Mouse (Mus musculus): ENCODE data around the gene Tmem86a. TPM values are rescaled to one million over a fixed set of nuclear protein-coding genes. Genes with fewer than 3 reads are reported as not detected.

Tmem86a gene
- polyA plus RNA-seq, 1 experiment from 2014 or later, result 27.7 TPM

- Histone ChIP-seq H3K4me1 (replicated peaks; ENCODE audit: control insufficient read depth, insufficient read depth, low read length) (no peaks in the 10 kb centered on the region), H3K9ac (replicated peaks; ENCODE audit: low read depth, low read length) (no peak overlapping the region), H3K27me3 (replicated peaks; ENCODE audit: control insufficient read depth, insufficient read depth, low read length) (no peaks in the 10 kb centered on the region), H3K27ac (ENCODE audit: low read length) (no peak overlapping the region), H3K36me3 (ENCODE audit: control insufficient read depth, insufficient read depth) (no peaks in the 10 kb centered on the region), H3K4me2 (ENCODE audit: low read length) (no peak overlapping the region), H3K4me3 (replicated peaks; ENCODE audit: low read length) (no peak overlapping the region), H3K9me3 (ENCODE audit: control insufficient read depth, low read length) (no peaks in the 10 kb centered on the region)
- WGBS, result 90% methylated on average over 4 of the region's 4 CpGs
- no peak for ATAC-seq
Measured at GRCm38 (mm10) chr7:47042121-47042520, 8.3 kb upstream of the Tmem86a start.

GRCm38 (mm10) chr7:47042823-47043490 is 7.4 kb upstream of the Tmem86a start:
- WGBS, result 36% methylated on average over 6 of the region's 6 CpGs
- H3K4me3 ChIP-seq (replicated peaks; ENCODE audit: low read length), result no peak overlapping the region
- no peak for ATAC-seq
- H3K27me3 ChIP-seq (replicated peaks; ENCODE audit: control insufficient read depth, insufficient read depth, low read length), result no peaks in the 10 kb centered on the region
- no peaks in the 10 kb centered on the region for H3K9me3 ChIP-seq (ENCODE audit: control insufficient read depth, low read length)
- no peak overlapping the region for H3K4me2 ChIP-seq (ENCODE audit: low read length)
- no peaks in the 10 kb centered on the region for H3K36me3 ChIP-seq (ENCODE audit: control insufficient read depth, insufficient read depth)
- no peaks in the 10 kb centered on the region for H3K4me1 ChIP-seq (replicated peaks; ENCODE audit: control insufficient read depth, insufficient read depth, low read length)
- H3K27ac ChIP-seq (ENCODE audit: low read length), result no peak overlapping the region
- no peak overlapping the region for H3K9ac ChIP-seq (replicated peaks; ENCODE audit: low read depth, low read length)

- H3K4me2 ChIP-seq (ENCODE audit: low read length), result peak overlapping the region; percentile 87
- peak overlapping the region; percentile 91 for H3K27ac ChIP-seq (ENCODE audit: low read length)
- 0% methylated on average over 33 of the region's 34 CpGs for WGBS
- H3K36me3 ChIP-seq (ENCODE audit: control insufficient read depth, insufficient read depth), result 0 out of 2 replicates have a peak, but pooled peaks cover 6% of the 10 kb centered on the region
- ATAC-seq, result peak; percentile 67
- H3K4me3 ChIP-seq (replicated peaks; ENCODE audit: low read length), result peak overlapping the region; percentile 90
- peak overlapping the region; percentile 92 for H3K9ac ChIP-seq (replicated peaks; ENCODE audit: low read depth, low read length)
- peaks cover 16% of the 10 kb centered on the region for H3K4me1 ChIP-seq (replicated peaks; ENCODE audit: control insufficient read depth, insufficient read depth, low read length)
- no peaks in the 10 kb centered on the region for H3K27me3 ChIP-seq (replicated peaks; ENCODE audit: control insufficient read depth, insufficient read depth, low read length)
- H3K9me3 ChIP-seq (ENCODE audit: control insufficient read depth, low read length), result no peaks in the 10 kb centered on the region
Measured at GRCm38 (mm10) chr7:47050766-47051165, 365 bp downstream of the Tmem86a start.

GRCm38 (mm10) chr7:47051404-47052151 is 1.2 kb downstream of the Tmem86a start:
- Histone ChIP-seq H3K4me3 (replicated peaks; ENCODE audit: low read length) (peak overlapping the region; percentile 90), H3K9ac (replicated peaks; ENCODE audit: low read depth, low read length) (no peak overlapping the region; the same call in 1 of the 2 replicates), H3K27me3 (replicated peaks; ENCODE audit: control insufficient read depth, insufficient read depth, low read length) (no peaks in the 10 kb centered on the region), H3K36me3 (ENCODE audit: control insufficient read depth, insufficient read depth) (0 out of 2 replicates have a peak, but pooled peaks cover 6% of the 10 kb centered on the region), H3K27ac (ENCODE audit: low read length) (no peak overlapping the region), H3K4me1 (replicated peaks; ENCODE audit: control insufficient read depth, insufficient read depth, low read length) (peaks cover 16% of the 10 kb centered on the region), H3K9me3 (ENCODE audit: control insufficient read depth, low read length) (no peaks in the 10 kb centered on the region), H3K4me2 (ENCODE audit: low read length) (peak overlapping the region; percentile 87)
- ATAC-seq, result no peak
- 22% methylated on average over 1 of the region's 2 CpGs for whole genome bisulfite sequencing

GRCm38 (mm10) chr7:47052276-47052675 is 1.9 kb downstream of the Tmem86a start:
- 0 out of 2 replicates have a peak, but pooled peaks cover 6% of the 10 kb centered on the region for H3K36me3 ChIP-seq (ENCODE audit: control insufficient read depth, insufficient read depth)
- no peaks in the 10 kb centered on the region for H3K27me3 ChIP-seq (replicated peaks; ENCODE audit: control insufficient read depth, insufficient read depth, low read length)
- no peak overlapping the region for H3K27ac ChIP-seq (ENCODE audit: low read length)
- peak overlapping the region; percentile 7; the same call in 1 of the 2 replicates for H3K9ac ChIP-seq (replicated peaks; ENCODE audit: low read depth, low read length)
- H3K4me1 ChIP-seq (replicated peaks; ENCODE audit: control insufficient read depth, insufficient read depth, low read length), result peaks cover 16% of the 10 kb centered on the region
- WGBS, result 23% methylated on average over 3 of the region's 3 CpGs
- no peak for ATAC-seq
- peak overlapping the region; percentile 87; the same call in 1 of the 2 replicates for H3K4me2 ChIP-seq (ENCODE audit: low read length)
- no peak overlapping the region for H3K4me3 ChIP-seq (replicated peaks; ENCODE audit: low read length)
- no peaks in the 10 kb centered on the region for H3K9me3 ChIP-seq (ENCODE audit: control insufficient read depth, low read length)

GRCm38 (mm10) chr7:47053287-47053686 is 2.9 kb downstream of the Tmem86a start:
- Histone ChIP-seq H3K4me1 (replicated peaks; ENCODE audit: control insufficient read depth, insufficient read depth, low read length) (peaks cover 16% of the 10 kb centered on the region), H3K4me3 (replicated peaks; ENCODE audit: low read length) (no peak overlapping the region), H3K27me3 (replicated peaks; ENCODE audit: control insufficient read depth, insufficient read depth, low read length) (no peaks in the 10 kb centered on the region), H3K4me2 (ENCODE audit: low read length) (no peak overlapping the region), H3K9me3 (ENCODE audit: control insufficient read depth, low read length) (no peaks in the 10 kb centered on the region), H3K27ac (ENCODE audit: low read length) (no peak overlapping the region), H3K36me3 (ENCODE audit: control insufficient read depth, insufficient read depth) (0 out of 2 replicates have a peak, but pooled peaks cover 6% of the 10 kb centered on the region), H3K9ac (replicated peaks; ENCODE audit: low read depth, low read length) (no peak overlapping the region)
- ATAC-seq, result no peak
- WGBS, result 91% methylated on average over 15 of the region's 15 CpGs

GRCm38 (mm10) chr7:47054666-47055065 is 4.3 kb downstream of the Tmem86a start:
- Histone ChIP-seq H3K27me3 (replicated peaks; ENCODE audit: control insufficient read depth, insufficient read depth, low read length) (no peaks in the 10 kb centered on the region), H3K4me3 (replicated peaks; ENCODE audit: low read length) (no peak overlapping the region), H3K36me3 (ENCODE audit: control insufficient read depth, insufficient read depth) (0 out of 2 replicates have a peak, but pooled peaks cover 6% of the 10 kb centered on the region), H3K9me3 (ENCODE audit: control insufficient read depth, low read length) (no peaks in the 10 kb centered on the region), H3K27ac (ENCODE audit: low read length) (no peak overlapping the region), H3K4me2 (ENCODE audit: low read length) (no peak overlapping the region), H3K9ac (replicated peaks; ENCODE audit: low read depth, low read length) (no peak overlapping the region), H3K4me1 (replicated peaks; ENCODE audit: control insufficient read depth, insufficient read depth, low read length) (peaks cover 16% of the 10 kb centered on the region)
- ATAC-seq, result no peak
- WGBS, result 84% methylated on average over 2 of the region's 2 CpGs

- H3K4me1 ChIP-seq (replicated peaks; ENCODE audit: control insufficient read depth, insufficient read depth, low read length), result peaks cover 16% of the 10 kb centered on the region
- H3K9ac ChIP-seq (replicated peaks; ENCODE audit: low read depth, low read length), result no peak overlapping the region
- H3K27me3 ChIP-seq (replicated peaks; ENCODE audit: control insufficient read depth, insufficient read depth, low read length), result no peaks in the 10 kb centered on the region
- ATAC-seq, result no peak
- 88% methylated on average over 9 of the region's 9 CpGs for WGBS
- H3K4me2 ChIP-seq (ENCODE audit: low read length), result no peak overlapping the region
- no peak overlapping the region for H3K27ac ChIP-seq (ENCODE audit: low read length)
- 0 out of 2 replicates have a peak, but pooled peaks cover 6% of the 10 kb centered on the region for H3K36me3 ChIP-seq (ENCODE audit: control insufficient read depth, insufficient read depth)
- no peaks in the 10 kb centered on the region for H3K9me3 ChIP-seq (ENCODE audit: control insufficient read depth, low read length)
- no peak overlapping the region for H3K4me3 ChIP-seq (replicated peaks; ENCODE audit: low read length)
Measured at GRCm38 (mm10) chr7:47055744-47056143, 5.3 kb downstream of the Tmem86a start.

- H3K9ac ChIP-seq (replicated peaks; ENCODE audit: low read depth, low read length), result no peak overlapping the region
- H3K4me2 ChIP-seq (ENCODE audit: low read length), result no peak overlapping the region
- H3K4me3 ChIP-seq (replicated peaks; ENCODE audit: low read length), result no peak overlapping the region
- WGBS, result 90% methylated on average over 4 of the region's 4 CpGs
- no peak for ATAC-seq
- H3K36me3 ChIP-seq (ENCODE audit: control insufficient read depth, insufficient read depth), result 0 out of 2 replicates have a peak, but pooled peaks cover 6% of the 10 kb centered on the region
- H3K27ac ChIP-seq (ENCODE audit: low read length), result no peak overlapping the region
- H3K27me3 ChIP-seq (replicated peaks; ENCODE audit: control insufficient read depth, insufficient read depth, low read length), result no peaks in the 10 kb centered on the region
- no peaks in the 10 kb centered on the region for H3K9me3 ChIP-seq (ENCODE audit: control insufficient read depth, low read length)
- peaks cover 13% of the 10 kb centered on the region for H3K4me1 ChIP-seq (replicated peaks; ENCODE audit: control insufficient read depth, insufficient read depth, low read length)
Measured at GRCm38 (mm10) chr7:47056273-47056672, 5.9 kb downstream of the Tmem86a start.

All from forebrain, embryonic 16.5 days (tissue).